Mouse (Mus musculus) T-cell, adult 2 months (primary cell): ENCODE measurements around the gene Lsm11.
A peak's percentile ranks its signal among the peaks of the same experiment; 100 is the strongest.

Source experiments
- DNase-seq: peaks from one replicate; pipeline ENCODE4 v3.0.0; 2022; ENCODE audit warnings: low spot score

Lsm11 gene

GRCm38 (mm10) chr11:45944643-45945156 lies at the start of gene Lsm11:
TSS of gene Lsm11 (minus strand) at chr11:45944935.
- peak; percentile 97 for DNase-seq

DNA sequence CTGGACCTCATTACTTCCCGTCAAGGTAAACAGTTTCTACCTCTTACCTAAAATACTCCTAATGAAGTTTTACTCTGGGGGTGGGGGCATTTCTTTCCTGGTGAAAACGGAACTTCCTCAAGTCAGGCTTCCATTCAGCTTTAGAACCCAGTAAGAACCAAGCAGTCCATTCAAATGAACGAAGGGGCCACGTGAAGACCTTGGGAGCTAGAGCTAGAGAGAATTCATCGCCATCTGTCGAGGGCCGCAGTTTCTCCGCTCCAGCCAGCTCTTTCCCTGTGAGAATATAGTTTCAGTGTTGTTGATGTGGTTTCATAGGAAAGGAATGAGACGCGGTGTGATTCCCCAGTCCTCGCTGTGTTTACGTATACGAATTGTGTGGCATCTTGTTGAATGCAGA lies 47.4 kb upstream of the Lsm11 start:
- no peak for DNase-seq

GRCm38 (mm10) chr11:45991604-45992003 lies 46.9 kb upstream of the Lsm11 start:
- no peak for DNase-seq

GRCm38 (mm10) chr11:45980893-45981253 lies 36.1 kb upstream of the Lsm11 start:
- DNase-seq, result no peak

DNA sequence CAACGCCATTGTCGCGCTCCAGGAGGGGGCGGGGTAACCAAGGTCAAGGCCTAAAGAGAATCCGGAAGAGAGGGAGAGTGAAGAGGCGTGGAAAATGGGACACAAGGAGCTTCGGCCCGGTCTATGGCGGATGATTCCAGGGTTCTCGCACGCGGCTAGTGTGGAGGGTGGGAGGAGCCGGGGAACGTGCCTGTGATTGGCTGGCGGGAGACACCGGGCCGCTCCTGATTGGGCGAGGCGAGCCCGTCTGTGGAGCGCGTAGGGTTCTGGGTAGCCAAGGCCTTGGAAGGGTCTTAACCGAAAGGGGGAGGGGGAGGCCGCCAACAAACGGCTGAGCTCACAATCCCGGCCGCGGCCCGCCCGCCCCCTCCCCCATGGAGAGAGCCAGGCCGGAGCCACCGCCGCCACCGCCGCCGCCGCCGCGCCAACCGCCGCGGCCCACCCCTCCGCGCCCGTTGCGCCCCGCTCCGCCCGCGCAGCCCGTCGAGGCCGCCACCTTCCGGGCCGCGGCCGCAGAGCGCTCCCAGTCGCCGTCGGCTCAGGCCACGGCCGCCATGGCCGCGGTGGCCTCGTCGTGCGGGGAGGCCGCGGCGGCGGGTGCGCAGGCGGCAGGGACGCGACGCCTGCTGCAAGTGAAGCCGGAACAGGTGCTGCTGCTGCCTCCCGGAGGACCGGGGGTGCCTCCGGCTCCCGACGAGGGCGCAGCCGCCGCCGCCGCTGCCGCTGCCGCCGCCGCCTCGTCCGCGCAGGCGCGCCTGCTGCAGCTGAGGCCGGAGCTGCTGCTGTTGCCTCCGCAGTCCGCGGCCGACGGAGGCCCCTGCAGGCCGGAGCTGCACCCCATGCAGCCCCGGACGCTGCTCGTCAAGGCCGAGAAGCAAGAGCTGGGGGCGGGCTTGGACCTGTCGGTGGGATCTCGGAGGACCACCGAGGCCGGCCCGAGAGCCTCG lies 35.5 kb upstream of the Lsm11 start, which contains the start of gene Sox30:
Gene Sox30 (plus strand): TSS at position 365 of the 947 bp plus-strand sequence.
- peak; percentile 54 for DNase-seq

DNA sequence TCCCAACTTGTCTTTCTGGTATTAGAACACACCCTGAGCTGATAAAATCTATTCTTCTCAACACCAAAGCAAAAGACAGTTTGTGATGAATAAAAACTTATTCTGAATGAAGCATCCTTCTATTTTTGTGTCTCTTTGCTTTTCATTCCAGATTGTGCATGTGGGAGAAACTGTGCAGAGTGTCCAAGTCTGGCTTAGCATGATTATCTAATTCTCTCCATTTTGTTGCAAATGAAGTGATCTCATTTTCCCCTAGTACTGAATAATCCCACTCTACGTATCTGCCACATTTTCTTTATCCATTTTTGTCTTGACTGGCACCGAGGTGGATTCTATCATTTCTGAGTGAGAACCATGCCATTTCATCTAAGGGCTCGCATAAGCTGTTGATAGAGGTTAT lies 31.3 kb upstream of the Lsm11 start:
- DNase-seq, result no peak

DNA sequence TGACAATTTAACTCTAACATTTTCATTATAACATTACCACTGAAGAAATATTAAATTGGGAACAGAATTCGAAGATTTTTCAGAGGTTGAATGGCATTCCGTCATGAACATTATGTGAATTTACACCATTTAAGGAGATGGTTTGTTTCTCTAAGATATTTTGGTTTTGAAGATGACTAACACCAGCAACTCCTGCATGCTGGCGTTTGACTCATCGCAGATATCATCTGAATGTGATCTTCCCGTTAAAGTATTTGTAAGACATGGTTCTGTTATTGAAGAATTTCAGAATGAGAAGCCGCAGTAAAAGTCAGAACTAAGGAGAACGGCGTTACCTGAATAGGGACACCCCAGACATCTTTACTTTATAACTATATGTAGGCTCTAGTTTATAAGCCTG lies 29.7 kb upstream of the Lsm11 start:
- no peak for DNase-seq

DNA sequence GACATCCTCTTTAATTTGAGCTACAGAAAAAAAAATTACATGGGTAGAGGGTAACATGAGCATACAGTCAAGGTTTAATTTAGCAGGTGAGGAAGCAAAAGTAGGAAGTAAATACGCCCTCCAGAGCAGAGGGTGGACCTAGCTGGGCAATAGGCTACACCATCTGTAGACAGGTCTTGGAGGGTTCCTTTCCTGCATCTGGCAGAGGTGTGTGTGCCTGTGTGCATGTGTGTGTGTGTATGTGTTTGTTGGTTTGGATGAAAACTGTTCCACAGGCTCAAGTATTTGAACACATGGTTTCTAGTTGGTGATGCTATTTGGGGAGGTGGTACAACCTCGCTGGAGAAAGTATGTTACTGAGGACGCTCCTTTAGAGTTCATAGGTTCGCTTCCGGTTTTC lies 28.9 kb upstream of the Lsm11 start:
- no peak for DNase-seq

- no peak for DNase-seq
Observed at GRCm38 (mm10) chr11:45968466-45968865, 23.7 kb upstream of the Lsm11 start.

GRCm38 (mm10) chr11:45966896-45967295 lies 22.2 kb upstream of the Lsm11 start:
- DNase-seq, result no peak

- peak; percentile 13 for DNase-seq
Observed at GRCm38 (mm10) chr11:45960003-45960402, 15.3 kb upstream of the Lsm11 start.

DNA sequence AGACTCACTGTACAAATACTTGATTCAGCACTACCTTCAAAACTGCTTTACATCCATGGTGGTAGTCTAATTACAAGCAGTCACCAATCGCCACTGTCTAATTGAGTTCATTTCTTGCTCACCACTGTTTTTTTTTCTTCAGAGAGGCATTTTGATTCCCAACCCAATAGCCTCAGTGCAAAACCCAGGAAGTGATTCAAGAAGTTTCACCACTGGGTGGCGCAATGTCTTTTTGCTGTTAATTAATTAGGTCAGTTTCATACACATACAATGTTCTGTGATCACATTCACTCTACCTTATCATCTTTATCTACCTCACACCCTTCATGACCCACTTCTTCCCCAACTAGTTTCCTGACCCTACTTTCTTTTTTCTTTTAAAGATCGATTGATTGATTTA lies 14.9 kb upstream of the Lsm11 start:
- peak; percentile 28 for DNase-seq

DNA sequence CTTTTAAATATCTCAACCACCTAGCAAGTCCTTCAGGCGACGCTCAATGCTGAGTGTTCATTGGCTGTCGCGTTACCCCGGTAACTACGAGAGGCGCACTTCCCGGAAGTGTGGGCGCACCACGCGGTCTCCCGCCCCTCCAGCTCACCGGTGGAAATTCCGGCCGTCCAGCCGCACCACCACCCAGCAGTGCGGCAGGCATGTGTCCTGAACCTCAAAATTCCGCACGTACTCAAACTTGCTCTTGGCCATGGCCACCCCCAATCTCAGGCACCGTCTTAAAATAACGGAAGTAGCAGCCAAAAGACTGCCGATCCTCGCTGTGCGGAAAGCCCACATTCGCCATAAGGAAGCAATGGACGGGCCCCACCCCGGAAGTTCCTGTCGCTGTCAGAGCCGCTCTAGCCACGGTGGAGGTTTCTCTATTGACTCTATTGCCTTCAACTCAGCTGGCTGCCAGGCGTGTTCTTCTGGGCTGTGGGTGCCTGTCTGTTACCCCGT lies 10.4 kb upstream of the Lsm11 start, which contains the start of gene Thg1l:
Gene Thg1l (minus strand): TSS at position 368 of the 501 bp plus-strand sequence.
- DNase-seq, result peak; percentile 95

GRCm38 (mm10) chr11:45947491-45947890 lies 2.8 kb upstream of the Lsm11 start:
- DNase-seq, result no peak

DNA sequence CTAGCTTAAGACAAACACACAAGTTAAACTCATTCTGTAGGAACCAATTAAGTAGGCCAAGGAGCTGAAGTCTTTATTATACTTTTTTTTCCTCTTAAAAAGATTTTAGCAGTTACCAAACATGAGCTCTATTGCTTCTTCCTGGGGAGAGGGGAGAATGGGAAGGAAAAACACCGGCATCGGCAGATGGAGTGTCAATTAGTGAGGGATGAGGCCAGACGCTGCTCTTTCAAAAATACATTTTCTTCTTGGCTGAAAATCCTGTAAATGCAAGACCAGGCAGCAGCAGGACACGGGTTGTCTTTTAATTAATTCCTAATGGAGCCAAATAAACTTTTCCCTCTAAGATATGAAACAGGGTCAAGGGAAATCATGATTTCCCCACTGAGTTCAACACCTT lies 2.1 kb upstream of the Lsm11 start:
- DNase-seq, result no peak

- DNase-seq, result peak; percentile 16
Observed at GRCm38 (mm10) chr11:45943891-45944642, 668 bp downstream of the Lsm11 start.

DNA sequence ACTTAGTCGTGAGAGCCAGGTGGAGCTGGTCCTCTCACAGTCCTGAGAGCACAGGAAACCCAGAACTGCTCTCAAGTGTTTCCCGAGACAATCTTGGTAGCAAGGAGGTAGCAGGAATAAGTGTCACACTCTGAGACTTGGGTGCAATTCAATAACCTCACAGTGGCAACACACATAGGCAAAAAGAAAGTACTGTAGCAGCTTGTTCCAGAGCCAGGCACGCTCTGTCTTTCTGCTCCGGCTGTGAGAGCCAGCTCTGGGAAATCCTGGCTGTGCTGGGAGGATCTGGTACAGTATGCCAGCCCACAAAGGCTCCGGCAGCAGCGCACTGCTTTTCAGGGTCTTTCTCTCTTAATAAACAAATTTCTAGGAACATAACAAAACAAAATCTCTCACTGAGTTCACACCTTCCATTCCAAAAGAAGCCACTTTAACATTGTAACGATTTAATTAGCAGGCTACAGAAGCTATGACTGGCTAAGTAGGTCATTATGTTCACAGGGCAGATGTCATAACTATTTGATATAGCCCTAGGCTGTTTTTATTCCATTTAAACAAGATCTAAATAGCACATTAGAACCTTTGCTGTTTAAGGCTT lies 1.5 kb downstream of the Lsm11 start:
- no peak for DNase-seq

GRCm38 (mm10) chr11:45942281-45942680 lies 2.5 kb downstream of the Lsm11 start:
- DNase-seq, result no peak

DNA sequence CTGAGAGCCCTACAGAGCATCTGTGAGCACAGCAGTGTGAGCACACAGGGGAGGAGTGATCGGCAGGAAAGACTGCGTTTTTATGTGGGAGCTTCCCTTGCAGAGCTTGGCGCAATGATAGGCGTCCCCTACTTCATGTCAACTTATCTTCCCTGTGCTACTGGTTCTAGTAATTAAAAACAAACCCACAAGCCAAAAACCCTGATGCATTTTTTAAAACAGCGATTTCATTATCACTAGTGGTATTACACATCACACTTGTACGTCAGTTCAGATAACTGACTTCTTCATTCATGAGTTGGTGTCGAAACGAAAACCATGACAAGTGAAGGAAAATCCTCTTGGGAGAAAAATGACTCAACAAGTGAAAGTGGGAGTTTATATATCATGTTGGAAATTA lies 5.8 kb downstream of the Lsm11 start:
- no peak for DNase-seq

- no peak for DNase-seq
Observed at GRCm38 (mm10) chr11:45937478-45937877, 7.3 kb downstream of the Lsm11 start.

DNA sequence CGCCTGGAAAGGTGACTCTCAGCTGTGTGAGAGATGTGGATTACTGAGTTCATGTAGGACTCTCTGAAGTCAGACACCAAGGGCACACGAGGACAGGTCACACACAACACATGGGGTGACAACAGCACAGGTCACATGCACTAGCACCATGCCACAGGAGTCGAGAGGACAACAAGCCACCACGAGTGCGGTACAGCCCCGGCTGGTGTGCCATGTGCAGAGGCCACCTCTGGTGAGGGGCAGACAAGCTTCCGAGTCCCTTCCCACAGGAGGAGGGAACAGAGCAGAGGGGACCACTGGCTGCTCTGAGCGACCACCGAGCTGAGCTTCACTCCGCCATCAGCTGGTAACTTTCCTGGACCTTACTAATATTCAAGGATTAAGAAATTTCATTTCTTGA lies 12.0 kb downstream of the Lsm11 start:
- no peak for DNase-seq

GRCm38 (mm10) chr11:45929541-45929940 lies 15.2 kb downstream of the Lsm11 start:
- no peak for DNase-seq
